Mouse (Mus musculus): ENCODE measurements around the gene Olfr316. TPM values are rescaled to one million over a fixed set of nuclear protein-coding genes. Genes with fewer than 3 reads are reported as not detected.

Gene Olfr316
- total RNA-seq, 1 experiment from 2014 or later, result not detected

Other genes starting within 250 kb of the Olfr316 start
- 1.5 TPM in 1 of 2 replicates, not detected in the other for gene Olfr330, start 217.9 kb upstream of the Olfr316 start, total RNA-seq (2021)
- 1.2 TPM in 1 of 2 replicates, not detected in the other for gene Olfr329-ps, start 206.3 kb upstream of the Olfr316 start, total RNA-seq (2021)
- gene Olfr328, start 197.1 kb upstream of the Olfr316 start, total RNA-seq (2021), result 0.36 TPM in 1 of 2 replicates, not detected in the other
- gene Olfr224, start 182.2 kb upstream of the Olfr316 start, total RNA-seq (2021), result not detected in 2 replicates
- not detected in 2 replicates for gene Olfr325, start 175.0 kb upstream of the Olfr316 start, total RNA-seq (2021)
- not detected in 2 replicates for gene Olfr324, start 157.6 kb upstream of the Olfr316 start, total RNA-seq (2021)
- not detected in 2 replicates for gene 2210407C18Rik, start 136.7 kb upstream of the Olfr316 start, total RNA-seq (2021)
- gene Olfr323, start 122.2 kb upstream of the Olfr316 start, total RNA-seq (2021), result not detected in 2 replicates
- gene Trim58, start 112.3 kb upstream of the Olfr316 start, total RNA-seq (2021), result not detected in 2 replicates
- not detected in 2 replicates for gene Olfr322, start 94.0 kb upstream of the Olfr316 start, total RNA-seq (2021)
- gene Olfr320, start 71.6 kb upstream of the Olfr316 start, total RNA-seq (2021), result not detected in 2 replicates
- not detected in 2 replicates for gene Olfr319, start 53.6 kb upstream of the Olfr316 start, total RNA-seq (2021)
- not detected in 2 replicates for gene Olfr318, start 28.7 kb upstream of the Olfr316 start, total RNA-seq (2021)
- gene Olfr317, start 13.5 kb upstream of the Olfr316 start, total RNA-seq (2021), result not detected in 2 replicates
- gene Olfr315, start 20.5 kb downstream of the Olfr316 start, total RNA-seq (2021), result not detected in 2 replicates
- gene Olfr314, start 30.2 kb downstream of the Olfr316 start, total RNA-seq (2021), result not detected in 2 replicates
- gene Fam183b, start 49.2 kb downstream of the Olfr316 start, total RNA-seq (2021), result 3.3 and 4.5 TPM in 2 replicates
- gene Olfr313, start 62.3 kb downstream of the Olfr316 start, total RNA-seq (2021), result not detected in 2 replicates
- gene Olfr312, start 76.5 kb downstream of the Olfr316 start, total RNA-seq (2021), result not detected in 2 replicates
- gene Olfr311, start 86.5 kb downstream of the Olfr316 start, total RNA-seq (2021), result not detected in 2 replicates
- gene Gm12258, start 94.4 kb downstream of the Olfr316 start, total RNA-seq (2021), result 8.4 and 9.3 TPM in 2 replicates
- 8.0 and 8.8 TPM in 2 replicates for gene 2810021J22Rik, start 114.5 kb downstream of the Olfr316 start, total RNA-seq (2021)
- 4.9 and 6.3 TPM in 2 replicates for gene Zfp39, start 151.5 kb downstream of the Olfr316 start, total RNA-seq (2021)
- gene Btnl10, start 165.2 kb downstream of the Olfr316 start, total RNA-seq (2021), result not detected in 2 replicates
- gene Rnf187, start 186.2 kb downstream of the Olfr316 start, total RNA-seq (2021), result 154 and 161 TPM in 2 replicates
- gene Hist3h2ba, start 196.2 kb downstream of the Olfr316 start, total RNA-seq (2021), result 8.5 and 9.6 TPM in 2 replicates
- 21.2 and 25.6 TPM in 2 replicates for gene Hist3h2a, start 202.0 kb downstream of the Olfr316 start, total RNA-seq (2021)
- gene Trim17, start 202.0 kb downstream of the Olfr316 start, total RNA-seq (2021), result 0.21 TPM in 1 of 2 replicates, not detected in the other
- gene Trim11, start 225.4 kb downstream of the Olfr316 start, total RNA-seq (2021), result 30.0 and 30.1 TPM in 2 replicates

All from adrenal gland, postnatal 25 days (tissue).